Mouse (Mus musculus): ENCODE measurements around the gene Ctu2. TPM values are rescaled to one million over a fixed set of nuclear protein-coding genes. Genes with fewer than 3 reads are reported as not detected.
A peak's percentile ranks its signal among the peaks of the same experiment; 100 is the strongest.

The Ctu2 gene
- total and polyA plus RNA-seq, 2 experiments = 7.0 to 27.0 TPM

GRCm38 (mm10) chr8:122526526-122527170 lies 50.7 kb downstream of the Ctu2 start:
- TF ChIP-seq POLR2A (IDR thresholded peaks at IDR 0.05; ENCODE audit: extremely low read depth, insufficient read depth, low read length) = no peak
- no peak for TF ChIP-seq CTCF (IDR thresholded peaks at IDR 0.05; ENCODE audit: low read depth, low read length)
- no peak overlapping the region for H3K4me3 ChIP-seq (ENCODE audit: insufficient read depth, low read depth, low read length)
- H3K27me3 ChIP-seq (ENCODE audit: control insufficient read depth, insufficient read depth, low read length) = no peaks in the 10 kb centered on the region
- peaks cover 10% of the 10 kb centered on the region; the same call in 1 of the 2 replicates for H3K4me1 ChIP-seq (ENCODE audit: control insufficient read depth, insufficient read depth, low read length)
- H3K27ac ChIP-seq (replicated peaks; ENCODE audit: insufficient read depth, low read depth, low read length) = no peak overlapping the region; the same call in 1 of the 2 replicates
- 71% methylated on average over 7 of the region's 7 CpGs for WGBS
- no peak for DNase-seq (ENCODE audit: extremely low read depth, low read depth, low spot score)
- H3K36me3 ChIP-seq (ENCODE audit: control insufficient read depth, insufficient read depth, low read length) = no peaks in the 10 kb centered on the region
- H3K79me2 ChIP-seq (ENCODE audit: control insufficient read depth, insufficient read depth, low read length) = 0 out of 2 replicates have a peak, but pooled peaks cover 3% of the 10 kb centered on the region
- H3K9ac ChIP-seq (ENCODE audit: low read depth, low read length) = no peak overlapping the region

GRCm38 (mm10) chr8:122527937-122528336 lies 52.0 kb downstream of the Ctu2 start:
- Histone ChIP-seq H3K79me2 (ENCODE audit: control insufficient read depth, insufficient read depth, low read length) (0 out of 2 replicates have a peak, but pooled peaks cover 3% of the 10 kb centered on the region), H3K4me1 (ENCODE audit: control insufficient read depth, insufficient read depth, low read length) (peaks cover 13% of the 10 kb centered on the region; the same call in 1 of the 2 replicates), H3K27me3 (ENCODE audit: control insufficient read depth, insufficient read depth, low read length) (no peaks in the 10 kb centered on the region), H3K4me3 (ENCODE audit: insufficient read depth, low read depth, low read length) (no peak overlapping the region), H3K27ac (replicated peaks; ENCODE audit: insufficient read depth, low read depth, low read length) (no peak overlapping the region), H3K9ac (ENCODE audit: low read depth, low read length) (no peak overlapping the region), H3K36me3 (ENCODE audit: control insufficient read depth, insufficient read depth, low read length) (no peaks in the 10 kb centered on the region)
- WGBS = 98% methylated on average over 3 of the region's 3 CpGs
- no peak for TF ChIP-seq CTCF (IDR thresholded peaks at IDR 0.05; ENCODE audit: low read depth, low read length)
- no peak for DNase-seq (ENCODE audit: extremely low read depth, low read depth, low spot score)

GRCm38 (mm10) chr8:122529159-122529558 lies 53.2 kb downstream of the Ctu2 start:
- Histone ChIP-seq H3K27me3 (ENCODE audit: control insufficient read depth, insufficient read depth, low read length) (no peaks in the 10 kb centered on the region), H3K9ac (ENCODE audit: low read depth, low read length) (no peak overlapping the region), H3K79me2 (ENCODE audit: control insufficient read depth, insufficient read depth, low read length) (peaks cover 3% of the 10 kb centered on the region; the same call in 1 of the 2 replicates), H3K4me3 (ENCODE audit: insufficient read depth, low read depth, low read length) (no peak overlapping the region), H3K27ac (replicated peaks; ENCODE audit: insufficient read depth, low read depth, low read length) (no peak overlapping the region), H3K36me3 (ENCODE audit: control insufficient read depth, insufficient read depth, low read length) (no peaks in the 10 kb centered on the region), H3K4me1 (ENCODE audit: control insufficient read depth, insufficient read depth, low read length) (peaks cover 8% of the 10 kb centered on the region; the same call in 1 of the 2 replicates)
- no peak for TF ChIP-seq CTCF (IDR thresholded peaks at IDR 0.05; ENCODE audit: low read depth, low read length)
- TF ChIP-seq POLR2A (IDR thresholded peaks at IDR 0.05; ENCODE audit: extremely low read depth, insufficient read depth, low read length) = no peak
- 64% methylated on average over 4 of the region's 4 CpGs for WGBS
- DNase-seq (ENCODE audit: extremely low read depth, low read depth, low spot score) = peak; percentile 50

GRCm38 (mm10) chr8:122531312-122531711 lies 55.4 kb downstream of the Ctu2 start:
- WGBS = 82% methylated on average over 8 of the region's 8 CpGs
- Histone ChIP-seq H3K4me1 (ENCODE audit: control insufficient read depth, insufficient read depth, low read length) (peaks cover 5% of the 10 kb centered on the region; the same call in 1 of the 2 replicates), H3K9ac (ENCODE audit: low read depth, low read length) (peak overlapping the region; percentile 51), H3K27me3 (ENCODE audit: control insufficient read depth, insufficient read depth, low read length) (no peaks in the 10 kb centered on the region), H3K27ac (replicated peaks; ENCODE audit: insufficient read depth, low read depth, low read length) (peak overlapping the region; percentile 70), H3K36me3 (ENCODE audit: control insufficient read depth, insufficient read depth, low read length) (no peaks in the 10 kb centered on the region), H3K79me2 (ENCODE audit: control insufficient read depth, insufficient read depth, low read length) (peaks cover 3% of the 10 kb centered on the region; the same call in 1 of the 2 replicates), H3K4me3 (ENCODE audit: insufficient read depth, low read depth, low read length) (no peak overlapping the region)
- TF ChIP-seq POLR2A (IDR thresholded peaks at IDR 0.05; ENCODE audit: extremely low read depth, insufficient read depth, low read length) (no peak), CTCF (IDR thresholded peaks at IDR 0.05; ENCODE audit: low read depth, low read length) (no peak)
- no peak for DNase-seq (ENCODE audit: extremely low read depth, low read depth, low spot score)

Other genes starting within 250 kb of the Ctu2 start
- 7.9 and 8.4 TPM in 2 replicates for gene Zfpm1, start 194.0 kb upstream of the Ctu2 start, total RNA-seq (2014; rRNA removed)
- 56.5 and 67.5 TPM in 2 replicates for gene Zfpm1, start 194.0 kb upstream of the Ctu2 start, polyA plus RNA-seq (2012; rRNA removed)
- not detected in 2 replicates for gene Trhr2, start 115.4 kb upstream of the Ctu2 start, total RNA-seq (2014; rRNA removed)
- not detected in 2 replicates for gene Trhr2, start 115.4 kb upstream of the Ctu2 start, polyA plus RNA-seq (2012; rRNA removed)
- 10.9 and 14.0 TPM in 2 replicates for gene Zc3h18, start 99.5 kb upstream of the Ctu2 start, total RNA-seq (2014; rRNA removed)
- 18.3 and 22.3 TPM in 2 replicates for gene Zc3h18, start 99.5 kb upstream of the Ctu2 start, polyA plus RNA-seq (2012; rRNA removed)
- not detected in 2 replicates for gene Il17c, start 54.1 kb upstream of the Ctu2 start, total RNA-seq (2014; rRNA removed)
- not detected in 2 replicates for gene Il17c, start 54.1 kb upstream of the Ctu2 start, polyA plus RNA-seq (2012; rRNA removed)
- gene Cyba, start 43.2 kb upstream of the Ctu2 start, total RNA-seq (2014; rRNA removed) = 13.9 and 23.4 TPM in 2 replicates
- gene Cyba, start 43.2 kb upstream of the Ctu2 start, polyA plus RNA-seq (2012; rRNA removed) = 24.4 and 34.2 TPM in 2 replicates
- gene Mvd, start 32.7 kb upstream of the Ctu2 start, total RNA-seq (2014; rRNA removed) = 15.3 and 20.9 TPM in 2 replicates
- gene Mvd, start 32.7 kb upstream of the Ctu2 start, polyA plus RNA-seq (2012; rRNA removed) = 68.7 and 71.4 TPM in 2 replicates
- gene Snai3, start 15.4 kb upstream of the Ctu2 start, total RNA-seq (2014; rRNA removed) = not detected in 2 replicates
- gene Snai3, start 15.4 kb upstream of the Ctu2 start, polyA plus RNA-seq (2012; rRNA removed) = 0.44 and 0.46 TPM in 2 replicates
- 5.3 and 6.8 TPM in 2 replicates for gene Rnf166, start 79 bp upstream of the Ctu2 start, total RNA-seq (2014; rRNA removed)
- 22.8 and 24.2 TPM in 2 replicates for gene Rnf166, start 79 bp upstream of the Ctu2 start, polyA plus RNA-seq (2012; rRNA removed)
- 2.2 and 4.6 TPM in 2 replicates for gene Piezo1, start 75.2 kb downstream of the Ctu2 start, total RNA-seq (2014; rRNA removed)
- 8.0 and 11.1 TPM in 2 replicates for gene Piezo1, start 75.2 kb downstream of the Ctu2 start, polyA plus RNA-seq (2012; rRNA removed)
- 1.0 and 3.0 TPM in 2 replicates for gene Cdt1, start 91.9 kb downstream of the Ctu2 start, total RNA-seq (2014; rRNA removed)
- gene Cdt1, start 91.9 kb downstream of the Ctu2 start, polyA plus RNA-seq (2012; rRNA removed) = 2.5 and 2.9 TPM in 2 replicates
- 59.8 and 68.3 TPM in 2 replicates for gene Aprt, start 100.8 kb downstream of the Ctu2 start, total RNA-seq (2014; rRNA removed)
- gene Aprt, start 100.8 kb downstream of the Ctu2 start, polyA plus RNA-seq (2012; rRNA removed) = 80.5 and 105 TPM in 2 replicates
- 4.1 and 4.4 TPM in 2 replicates for gene Galns, start 135.3 kb downstream of the Ctu2 start, total RNA-seq (2014; rRNA removed)
- 4.4 and 6.6 TPM in 2 replicates for gene Galns, start 135.3 kb downstream of the Ctu2 start, polyA plus RNA-seq (2012; rRNA removed)
- 7.4 and 14.5 TPM in 2 replicates for gene Trappc2l, start 135.5 kb downstream of the Ctu2 start, total RNA-seq (2014; rRNA removed)
- 74.7 and 101 TPM in 2 replicates for gene Trappc2l, start 135.5 kb downstream of the Ctu2 start, polyA plus RNA-seq (2012; rRNA removed)
- not detected in 2 replicates for gene Pabpn1l, start 146.6 kb downstream of the Ctu2 start, total RNA-seq (2014; rRNA removed)
- gene Pabpn1l, start 146.6 kb downstream of the Ctu2 start, polyA plus RNA-seq (2012; rRNA removed) = not detected in 2 replicates
- gene Cbfa2t3, start 223.0 kb downstream of the Ctu2 start, total RNA-seq (2014; rRNA removed) = 0.28 and 0.40 TPM in 2 replicates
- 1.2 and 1.3 TPM in 2 replicates for gene Cbfa2t3, start 223.0 kb downstream of the Ctu2 start, polyA plus RNA-seq (2012; rRNA removed)